Mouse (Mus musculus) urinary bladder, postnatal 14 days (tissue): ENCODE data around the gene Kcnh7.

Experiments used
- DNase-seq: peaks from one replicate; pipeline ENCODE4 v3.0.0; 2021; ENCODE audit warnings: low spot score

Kcnh7 gene

GRCm38 (mm10) chr2:62935273-62935874, 248.7 kb downstream of the Kcnh7 start:
- no peak for DNase-seq

GRCm38 (mm10) chr2:62928494-62928893, 255.6 kb downstream of the Kcnh7 start:
- DNase-seq = no peak

DNA sequence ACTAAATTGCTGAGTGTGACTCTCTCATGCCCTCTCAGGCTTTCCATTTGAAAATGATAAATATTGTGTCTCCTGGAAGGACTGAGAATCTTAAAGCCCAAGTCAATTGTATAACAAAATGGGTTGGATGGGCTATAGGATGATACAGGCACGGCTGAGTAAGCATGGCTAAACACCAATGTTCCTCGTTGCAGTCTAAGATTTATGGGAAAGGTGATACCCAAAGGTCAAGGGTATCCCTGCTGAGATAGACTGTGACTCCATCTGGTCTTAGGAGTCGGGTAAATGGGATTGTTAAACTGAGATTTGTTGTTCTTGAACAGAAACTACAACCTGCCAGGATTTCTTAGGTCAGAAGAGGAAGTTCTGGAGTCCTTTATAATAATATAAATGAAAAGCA, 256.0 kb downstream of the Kcnh7 start:
- DNase-seq = no peak

DNA sequence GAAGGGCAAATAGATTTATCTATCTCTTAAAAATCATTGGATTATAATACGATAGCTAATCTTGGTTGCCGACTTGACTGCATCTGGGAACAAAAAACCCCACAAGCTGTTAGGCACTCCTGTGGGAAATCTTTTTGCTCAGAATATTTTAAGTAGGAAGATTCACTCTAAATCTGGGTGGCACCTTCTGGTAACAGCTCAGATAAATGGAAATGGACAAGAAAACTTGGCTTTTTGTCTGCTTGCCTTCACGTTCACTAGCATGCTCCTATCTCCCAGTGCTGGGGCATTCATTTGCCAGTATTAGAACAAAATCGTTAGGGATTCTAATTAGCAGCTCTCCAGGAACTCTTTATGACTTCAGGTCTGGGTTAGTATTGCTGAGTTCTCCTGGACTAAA, 260.3 kb downstream of the Kcnh7 start:
- no peak for DNase-seq

GRCm38 (mm10) chr2:62907688-62908087, 276.4 kb downstream of the Kcnh7 start:
- DNase-seq = no peak

- no peak for DNase-seq
These were observed 281.4 kb downstream of the Kcnh7 start for GRCm38 (mm10) chr2:62902363-62903353.

DNA sequence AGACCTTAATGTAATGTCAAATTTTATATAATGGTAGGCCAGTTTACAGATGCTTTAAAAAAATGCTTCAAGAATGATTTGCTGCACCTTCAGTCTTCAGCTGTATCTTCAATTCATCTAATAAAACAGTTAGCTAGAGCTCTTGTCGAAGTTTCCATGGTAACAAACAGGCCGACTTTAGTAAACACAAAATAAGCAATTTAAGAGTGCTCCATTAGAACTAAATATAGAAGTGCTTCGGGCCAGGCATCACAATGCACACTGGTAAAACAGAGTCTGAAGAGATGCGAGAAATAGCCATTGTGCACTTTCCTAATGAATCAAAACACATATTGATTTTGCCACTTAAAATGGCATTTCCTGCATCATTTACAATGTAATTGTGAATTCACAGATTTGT, 305.3 kb downstream of the Kcnh7 start:
- no peak for DNase-seq

DNA sequence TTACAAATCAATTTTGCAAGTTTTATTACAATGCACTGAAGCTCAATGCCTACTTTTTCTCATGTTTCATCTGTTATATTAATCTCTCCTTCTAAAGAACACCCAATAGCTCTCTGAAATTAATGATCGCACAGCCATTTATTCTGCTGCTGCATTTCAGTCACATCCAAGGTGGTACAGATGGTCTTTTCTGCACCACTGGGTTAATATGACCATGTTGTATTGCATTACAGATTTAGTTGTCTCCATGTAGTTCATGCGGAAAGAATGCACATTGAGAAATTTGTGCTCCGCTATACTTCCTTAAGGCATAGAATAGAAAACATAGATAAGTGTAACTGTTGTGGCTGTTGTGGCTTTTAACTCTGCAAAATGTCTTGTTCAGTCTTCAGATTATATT, 328.7 kb downstream of the Kcnh7 start:
- DNase-seq = no peak

DNA sequence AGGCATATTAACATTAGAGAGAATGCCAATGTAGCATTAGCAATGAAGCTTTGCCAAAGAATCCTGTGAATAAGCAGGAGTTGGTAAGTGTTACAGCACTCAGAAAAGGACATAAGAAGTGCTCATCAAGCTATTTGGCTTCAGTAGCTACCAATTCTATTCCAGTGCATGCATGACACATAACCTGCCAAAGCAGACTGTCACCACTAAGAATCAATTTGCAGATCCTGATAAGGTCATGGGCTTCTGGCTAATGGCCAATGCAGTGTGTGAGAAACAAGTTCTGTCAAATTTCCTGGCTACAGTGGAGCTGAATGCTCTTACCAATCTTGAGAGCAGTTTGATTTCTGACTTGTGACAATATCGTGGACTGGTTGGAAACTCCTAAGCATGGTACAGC, 341.5 kb downstream of the Kcnh7 start:
- no peak for DNase-seq

GRCm38 (mm10) chr2:62834261-62834660, 349.8 kb downstream of the Kcnh7 start:
- no peak for DNase-seq

DNA sequence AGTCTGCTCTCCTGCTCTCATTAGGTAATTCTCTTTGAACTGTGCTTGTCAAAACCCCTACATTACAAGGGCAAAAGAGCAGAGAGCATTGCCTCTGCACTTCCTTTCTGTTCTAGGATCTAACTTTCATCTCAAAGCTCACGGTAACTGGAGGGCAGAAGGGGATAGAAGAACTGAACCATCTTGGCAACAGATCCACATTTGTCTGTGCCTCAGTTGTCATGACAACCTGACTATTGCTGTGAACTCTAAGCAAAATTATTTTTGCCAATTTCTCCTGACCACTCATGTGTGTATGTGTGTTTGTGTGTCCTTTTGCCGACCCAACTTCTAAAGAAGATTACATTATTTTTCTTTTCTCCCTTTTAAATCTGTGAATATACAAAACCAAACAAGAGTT, 364.9 kb downstream of the Kcnh7 start:
- DNase-seq = no peak

- no peak for DNase-seq
These were observed 368.1 kb downstream of the Kcnh7 start for GRCm38 (mm10) chr2:62816016-62816415.

- DNase-seq = no peak
These were observed 375.3 kb downstream of the Kcnh7 start for GRCm38 (mm10) chr2:62808813-62809212.

DNA sequence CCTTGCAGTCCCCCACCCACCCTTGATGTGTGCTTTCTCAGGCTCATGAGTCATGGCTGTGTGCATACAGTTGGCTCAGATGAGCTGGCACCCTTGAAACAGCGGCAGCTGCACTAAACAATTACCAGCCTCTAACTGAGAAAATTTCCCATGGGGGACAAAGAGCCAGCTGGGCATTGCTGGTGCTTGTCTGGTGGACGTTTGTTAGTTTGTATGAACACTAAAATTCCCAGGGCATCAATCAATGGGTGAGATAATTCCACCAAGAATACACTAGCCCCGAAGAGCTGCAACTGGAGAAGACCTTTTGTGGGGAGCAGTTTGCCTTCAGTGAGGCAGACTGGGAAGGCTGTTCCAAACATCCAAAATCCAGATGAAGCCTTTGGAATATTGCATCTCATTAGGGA, 376.6 kb downstream of the Kcnh7 start:
- DNase-seq = no peak

DNA sequence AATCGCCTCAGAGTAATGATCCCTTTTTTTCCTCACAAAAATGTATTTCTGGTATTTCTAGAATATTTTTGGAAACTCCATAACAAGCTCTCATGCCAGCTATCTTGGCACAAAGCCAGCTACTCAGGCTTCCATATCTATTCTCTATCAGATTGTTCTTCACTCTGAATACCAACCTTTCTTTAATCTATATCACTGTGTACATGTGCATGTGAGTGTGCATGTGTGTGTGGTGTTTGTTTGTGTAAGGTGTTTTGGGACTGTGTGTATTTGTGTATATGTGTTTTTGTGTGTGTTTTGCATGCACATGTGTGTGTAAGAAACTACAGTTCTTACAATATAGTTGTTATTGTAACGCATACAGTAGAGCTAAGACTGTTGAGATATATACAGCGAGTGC, 377.2 kb downstream of the Kcnh7 start:
- DNase-seq = no peak

DNA sequence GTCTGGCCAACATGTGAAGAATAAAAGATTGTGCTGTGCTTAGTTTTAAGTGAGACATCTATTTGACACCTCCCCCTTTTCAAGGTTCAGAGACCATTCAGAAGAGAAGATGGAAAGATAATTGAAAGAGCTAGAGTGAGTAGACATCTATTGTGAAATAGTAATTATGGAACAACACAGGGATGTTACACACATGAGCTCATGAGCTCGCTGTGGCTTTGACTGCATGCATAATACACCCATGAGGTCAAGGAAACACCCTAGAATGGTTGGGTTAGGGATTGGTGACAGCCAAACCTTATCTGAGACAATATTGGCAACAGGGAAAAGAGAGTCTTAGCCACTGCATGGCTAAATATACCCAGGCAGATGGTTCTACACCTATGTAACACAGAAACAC, 380.1 kb downstream of the Kcnh7 start:
- no peak for DNase-seq

- no peak for DNase-seq
These were observed 399.5 kb downstream of the Kcnh7 start for GRCm38 (mm10) chr2:62784460-62785038.

DNA sequence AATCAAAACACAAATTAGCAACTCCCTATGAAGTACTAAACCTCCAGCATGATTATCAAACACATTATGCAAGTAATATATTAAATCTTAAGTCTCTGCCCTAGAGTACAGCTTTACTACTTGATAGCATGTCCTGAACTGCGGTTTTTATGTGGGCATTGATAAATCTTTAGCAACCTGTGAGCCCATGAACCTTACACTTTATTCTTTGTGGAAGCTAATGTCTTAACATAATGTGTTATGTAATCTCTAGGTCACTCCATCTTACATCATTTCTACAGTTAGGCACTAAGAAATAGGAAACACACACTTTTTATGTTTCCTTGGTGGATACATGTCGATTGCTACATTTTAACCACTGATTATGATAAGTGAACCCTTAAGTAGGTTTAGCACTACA, 437.8 kb downstream of the Kcnh7 start:
- DNase-seq = no peak

GRCm38 (mm10) chr2:62743098-62743497, 441.0 kb downstream of the Kcnh7 start:
- no peak for DNase-seq

GRCm38 (mm10) chr2:62730671-62731070, 453.4 kb downstream of the Kcnh7 start:
- DNase-seq = no peak

DNA sequence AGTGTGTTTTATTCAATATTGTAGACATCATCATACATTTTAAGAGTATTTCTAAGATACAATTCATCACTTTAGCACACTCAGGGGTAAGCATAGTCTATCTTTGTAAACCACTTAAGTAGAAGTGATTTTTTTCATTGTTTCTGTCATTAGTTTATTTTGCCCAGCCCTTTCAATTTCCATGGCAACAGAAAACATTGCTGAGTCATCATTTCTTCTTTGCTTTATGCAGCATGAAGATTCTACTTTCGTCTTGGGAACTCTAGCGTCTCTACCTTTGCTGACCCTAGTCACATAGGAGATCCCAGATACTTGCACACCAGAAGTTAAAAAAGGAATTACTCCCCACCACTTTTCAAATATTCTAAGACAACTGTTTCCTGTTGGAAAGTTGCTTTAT, 456.4 kb downstream of the Kcnh7 start:
- DNase-seq = no peak

GRCm38 (mm10) chr2:62725946-62726345, 458.1 kb downstream of the Kcnh7 start:
- no peak for DNase-seq

GRCm38 (mm10) chr2:62718411-62718810, 465.7 kb downstream of the Kcnh7 start:
- DNase-seq = no peak
